Mouse (Mus musculus) retina, adult 2 months (tissue): ENCODE data around the gene Cpeb4.
"Not testable (repeated sequence)": the region's sequence is repeated elsewhere in the genome, so short reads cannot be mapped to it uniquely, and the experiment has no call there.

ENCODE experiments used
- DNase-seq: peaks from one replicate; pipeline ENCODE4 v3.0.0-alpha.2; 2012; ENCODE audit warnings: low read depth, low spot score

Gene Cpeb4

DNA sequence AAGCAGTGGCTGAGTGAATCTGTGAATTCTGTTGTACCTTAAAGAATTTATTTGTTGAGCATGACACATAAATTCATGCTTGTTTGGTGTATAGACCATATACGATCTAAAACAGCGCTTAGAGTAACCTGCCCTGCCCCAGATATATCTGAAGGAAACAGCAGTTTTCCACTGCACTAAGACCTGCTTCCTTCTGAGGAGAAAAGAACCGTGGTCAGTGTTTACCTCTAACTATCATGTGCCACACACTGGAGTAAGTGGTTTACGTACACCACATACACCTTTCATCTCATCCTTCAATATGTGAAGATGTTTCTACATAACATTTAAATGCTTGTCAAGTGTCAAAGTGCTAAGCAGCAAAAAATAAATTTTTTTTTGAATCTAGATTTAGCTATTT lies 102.1 kb downstream of the Cpeb4 start:
- DNase-seq: no peak

- DNase-seq: no peak
Observed at GRCm38 (mm10) chr11:31974826-31975225, 102.8 kb downstream of the Cpeb4 start.

DNA sequence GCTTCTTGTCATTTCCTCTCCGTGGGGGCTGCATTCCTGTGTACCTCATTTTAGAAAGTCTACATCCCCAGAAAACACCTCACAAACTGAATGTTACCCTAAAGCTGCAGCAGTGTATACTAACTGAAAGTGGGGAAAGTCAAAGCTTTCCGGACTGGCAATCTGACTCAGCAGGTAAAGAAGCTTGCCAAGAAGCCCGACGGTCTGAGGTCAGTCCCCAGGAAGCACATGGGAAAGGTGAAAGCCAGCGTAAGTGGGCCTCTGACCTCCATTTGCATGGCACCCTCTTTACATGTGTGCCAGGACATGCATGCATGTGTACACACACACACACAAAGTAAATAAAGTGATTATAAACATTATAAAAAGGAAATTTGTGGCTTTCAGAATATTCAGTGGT lies 103.7 kb downstream of the Cpeb4 start:
- no peak for DNase-seq

- DNase-seq: no peak
Observed at GRCm38 (mm10) chr11:31976137-31976536, 104.1 kb downstream of the Cpeb4 start.

DNA sequence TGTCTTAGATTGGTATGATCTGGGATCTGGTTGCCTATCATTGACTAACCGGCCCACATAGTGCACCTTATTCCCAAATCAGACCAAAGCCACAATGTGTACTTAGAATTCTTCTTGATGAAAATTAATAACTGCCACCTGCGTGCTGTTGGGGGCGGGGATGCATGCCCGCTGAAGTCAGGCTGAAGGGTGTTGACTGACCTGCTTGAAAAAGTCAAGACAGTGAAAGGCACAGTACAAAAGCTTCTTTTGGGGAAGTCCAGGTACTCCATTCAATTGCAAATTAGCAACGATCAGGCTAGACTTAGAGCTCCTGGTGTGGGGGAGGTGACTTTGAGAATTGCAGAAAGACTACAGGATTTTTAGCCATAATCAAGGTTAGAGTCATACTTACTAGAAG lies 108.1 kb downstream of the Cpeb4 start:
- DNase-seq: not testable (repeated sequence)

GRCm38 (mm10) chr11:31981830-31982229 lies 109.8 kb downstream of the Cpeb4 start:
- DNase-seq: no peak

DNA sequence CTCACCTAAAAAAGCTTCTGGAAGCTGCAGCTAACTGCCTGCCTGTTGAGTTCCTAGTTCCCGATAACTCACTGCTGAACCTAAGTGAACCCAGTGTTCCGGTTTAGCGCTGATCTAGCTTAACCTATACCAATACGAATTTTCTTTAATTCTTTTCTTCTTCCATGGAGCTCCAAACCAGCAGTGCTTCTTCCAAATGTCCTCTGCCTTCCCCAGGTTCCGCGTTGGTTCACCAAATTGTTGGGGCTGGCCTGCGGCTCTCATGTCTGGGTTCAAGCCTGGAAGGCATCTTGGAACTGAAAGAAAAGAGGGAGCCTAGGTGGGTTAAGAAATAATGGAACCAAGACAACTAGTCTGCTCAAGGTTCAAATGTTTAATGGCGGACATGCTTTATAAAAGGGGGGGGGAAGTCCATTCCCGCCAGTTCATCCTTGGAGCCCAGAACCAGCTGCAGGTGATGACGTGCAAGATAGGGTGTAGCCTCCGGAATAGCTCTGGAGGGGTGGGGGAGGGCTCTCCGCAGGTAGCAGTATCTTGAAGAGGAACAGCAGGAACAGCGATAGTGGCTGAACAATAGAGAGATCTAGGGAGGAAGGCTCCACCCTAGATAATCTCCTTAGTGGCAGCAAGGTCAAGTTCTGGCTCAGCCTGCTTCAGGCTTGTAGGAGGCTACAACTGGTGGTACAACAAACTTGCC lies 110.4 kb downstream of the Cpeb4 start:
- not testable (repeated sequence) for DNase-seq

GRCm38 (mm10) chr11:31983249-31983648 lies 111.2 kb downstream of the Cpeb4 start:
- DNase-seq: no peak

- no peak for DNase-seq
Observed at GRCm38 (mm10) chr11:31984786-31985185, 112.8 kb downstream of the Cpeb4 start.
